Mouse (Mus musculus) NIH3T3 (cell line): ENCODE results near the gene Dtymk.

Experiments
- DNase-seq: peaks from one replicate; pipeline ENCODE4 v3.0.0-alpha.2; 2012; ENCODE audit warnings: low read depth

The Dtymk gene

GRCm38 (mm10) chr1:93742910-93743309 is 58.8 kb downstream of the Dtymk start:
- DNase-seq: peak; percentile 18
